Mouse (Mus musculus): ENCODE measurements at regions not wholly inside any gene's neighbourhood (a gene's known extent, or its start where the extent isn't known, plus 50 kb on each side); places are given as distances from the start of the nearest gene placed in this dataset.

DNA sequence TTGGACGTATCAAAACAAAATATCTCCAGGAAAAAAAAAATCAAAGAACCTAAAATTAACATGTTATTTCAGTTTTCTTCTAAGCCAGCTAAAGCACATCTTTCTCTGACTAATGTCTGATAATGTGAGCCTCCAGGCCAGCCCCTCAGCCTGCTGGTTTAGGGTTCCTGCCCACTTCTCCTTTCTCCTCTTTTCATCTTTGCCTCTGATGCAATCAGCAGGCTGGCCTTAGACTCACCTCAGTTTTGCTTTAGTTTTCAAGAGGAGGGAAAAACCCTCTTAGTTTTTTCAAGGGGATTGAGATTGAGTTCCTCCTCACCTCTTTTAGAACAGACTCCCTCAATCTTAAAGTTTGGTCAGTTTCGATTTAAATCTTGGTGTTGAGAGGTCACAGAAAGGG lies 93.0 kb upstream of the Pthlh start:
- H3K27ac ChIP-seq (replicated peaks) = no peak overlapping the region
- H3K4me2 ChIP-seq = no peak overlapping the region
- no peaks in the 10 kb centered on the region for H3K4me1 ChIP-seq
- no peaks in the 10 kb centered on the region for H3K36me3 ChIP-seq
- WGBS = 86% methylated on average over 2 of the region's 2 CpGs
- no peaks in the 10 kb centered on the region for H3K27me3 ChIP-seq (replicated peaks)
- H3K4me3 ChIP-seq (replicated peaks) = no peak overlapping the region
- no peak overlapping the region for H3K9ac ChIP-seq (replicated peaks)
- ATAC-seq (ENCODE audit: low FRiP score) = no peak
- no peaks in the 10 kb centered on the region for H3K9me3 ChIP-seq (replicated peaks)

DNA sequence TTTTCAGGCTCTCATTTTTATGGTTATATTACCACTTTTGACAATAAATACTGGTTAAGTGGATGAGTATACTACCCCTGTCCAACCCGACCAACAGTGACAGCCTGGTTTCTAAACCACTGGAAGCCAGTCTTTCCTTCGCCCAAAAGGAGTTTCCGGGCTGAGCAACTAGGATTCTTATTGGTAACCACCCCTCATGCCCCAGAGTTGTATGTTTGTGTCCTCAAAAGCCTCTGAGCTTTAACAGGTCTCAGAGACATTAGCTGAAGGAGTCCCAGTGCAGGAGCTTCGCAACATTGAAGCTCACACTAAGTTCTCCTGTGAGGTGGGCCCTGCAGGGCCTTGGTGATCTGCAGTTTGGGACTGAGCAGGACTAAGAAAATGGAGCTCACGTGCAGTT lies 92.6 kb upstream of the Pthlh start:
- WGBS = 88% methylated on average over 5 of the region's 5 CpGs
- no peak overlapping the region for H3K4me3 ChIP-seq (replicated peaks)
- no peak for ATAC-seq (ENCODE audit: low FRiP score)
- no peaks in the 10 kb centered on the region for H3K9me3 ChIP-seq (replicated peaks)
- no peaks in the 10 kb centered on the region for H3K36me3 ChIP-seq
- H3K9ac ChIP-seq (replicated peaks) = no peak overlapping the region
- H3K27ac ChIP-seq (replicated peaks) = no peak overlapping the region
- H3K4me1 ChIP-seq = no peaks in the 10 kb centered on the region
- no peaks in the 10 kb centered on the region for H3K27me3 ChIP-seq (replicated peaks)
- no peak overlapping the region for H3K4me2 ChIP-seq

DNA sequence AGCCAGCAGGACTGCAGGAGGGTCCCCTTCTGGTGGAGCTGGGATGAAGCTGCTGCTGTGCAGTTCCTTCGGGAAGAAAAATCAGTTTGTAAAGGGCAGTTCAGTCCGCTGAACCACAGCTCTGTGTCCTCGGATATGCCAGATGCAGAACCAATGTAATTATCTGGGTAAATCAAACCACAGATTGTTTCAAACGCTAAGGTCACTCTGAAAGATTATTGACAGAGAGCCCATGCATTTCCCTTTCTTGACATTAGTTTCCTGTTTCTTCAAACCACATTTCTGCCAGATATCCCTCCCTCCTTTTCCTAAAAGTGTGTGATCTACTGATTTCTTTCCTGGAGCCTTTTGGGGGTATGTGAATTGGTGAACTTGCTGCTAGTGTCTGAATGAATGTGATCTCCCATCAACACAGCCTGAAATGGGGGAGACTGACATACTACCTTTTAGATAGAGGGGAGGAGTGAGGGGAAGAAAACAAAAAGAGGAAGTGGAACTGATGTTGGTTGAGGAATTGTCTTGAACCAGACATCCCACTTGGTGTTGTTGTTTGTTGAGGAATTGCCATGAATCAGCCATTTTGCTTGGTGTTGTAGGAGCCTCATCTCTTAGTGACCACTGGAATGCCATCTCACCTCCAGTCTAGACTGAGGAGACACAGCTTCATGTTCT lies 85.7 kb upstream of the Pthlh start:
- Histone ChIP-seq H3K27me3 (replicated peaks) (no peaks in the 10 kb centered on the region), H3K36me3 (no peaks in the 10 kb centered on the region), H3K4me3 (replicated peaks) (no peak overlapping the region), H3K27ac (replicated peaks) (no peak overlapping the region), H3K9ac (replicated peaks) (no peak overlapping the region), H3K4me2 (no peak overlapping the region), H3K9me3 (replicated peaks) (no peaks in the 10 kb centered on the region), H3K4me1 (no peaks in the 10 kb centered on the region)
- ATAC-seq (ENCODE audit: low FRiP score) = no peak
- WGBS = 79% methylated on average over 4 of the region's 4 CpGs

GRCm38 (mm10) chr6:147348621-147349020 lies 84.6 kb upstream of the Pthlh start:
- no peaks in the 10 kb centered on the region for H3K9me3 ChIP-seq (replicated peaks)
- H3K36me3 ChIP-seq = no peaks in the 10 kb centered on the region
- no peak overlapping the region for H3K4me3 ChIP-seq (replicated peaks)
- ATAC-seq (ENCODE audit: low FRiP score) = no peak
- H3K9ac ChIP-seq (replicated peaks) = no peak overlapping the region
- no peak overlapping the region for H3K27ac ChIP-seq (replicated peaks)
- no peak overlapping the region for H3K4me2 ChIP-seq
- 68% methylated on average over 3 of the region's 3 CpGs for WGBS
- H3K27me3 ChIP-seq (replicated peaks) = no peaks in the 10 kb centered on the region
- no peaks in the 10 kb centered on the region for H3K4me1 ChIP-seq

DNA sequence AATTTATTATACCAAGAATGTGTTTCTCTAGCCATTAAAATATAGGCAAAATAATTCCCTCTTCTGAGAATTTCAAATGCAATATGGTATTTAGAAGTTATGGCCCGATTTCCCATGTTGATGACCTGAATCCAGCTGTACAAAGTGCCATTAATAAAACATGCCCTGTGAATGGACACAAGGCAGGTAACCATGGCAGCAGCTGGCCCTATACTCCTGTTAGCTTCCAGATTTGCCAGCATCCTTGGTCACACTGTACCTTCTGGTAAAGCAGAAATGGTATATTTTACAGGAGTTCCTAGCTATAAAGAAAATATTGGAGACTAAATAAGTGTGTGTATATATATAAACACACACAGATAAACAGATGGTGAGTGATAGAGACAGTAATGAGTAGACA lies 77.1 kb upstream of the Pthlh start:
- H3K9ac ChIP-seq (replicated peaks) = no peak overlapping the region
- 70% methylated on average over 1 of the region's 1 CpGs for whole genome bisulfite sequencing
- no peaks in the 10 kb centered on the region for H3K9me3 ChIP-seq (replicated peaks)
- ATAC-seq (ENCODE audit: low FRiP score) = no peak
- H3K36me3 ChIP-seq = no peaks in the 10 kb centered on the region
- no peaks in the 10 kb centered on the region for H3K27me3 ChIP-seq (replicated peaks)
- H3K4me2 ChIP-seq = no peak overlapping the region
- H3K27ac ChIP-seq (replicated peaks) = no peak overlapping the region
- H3K4me3 ChIP-seq (replicated peaks) = no peak overlapping the region
- H3K4me1 ChIP-seq = no peaks in the 10 kb centered on the region

DNA sequence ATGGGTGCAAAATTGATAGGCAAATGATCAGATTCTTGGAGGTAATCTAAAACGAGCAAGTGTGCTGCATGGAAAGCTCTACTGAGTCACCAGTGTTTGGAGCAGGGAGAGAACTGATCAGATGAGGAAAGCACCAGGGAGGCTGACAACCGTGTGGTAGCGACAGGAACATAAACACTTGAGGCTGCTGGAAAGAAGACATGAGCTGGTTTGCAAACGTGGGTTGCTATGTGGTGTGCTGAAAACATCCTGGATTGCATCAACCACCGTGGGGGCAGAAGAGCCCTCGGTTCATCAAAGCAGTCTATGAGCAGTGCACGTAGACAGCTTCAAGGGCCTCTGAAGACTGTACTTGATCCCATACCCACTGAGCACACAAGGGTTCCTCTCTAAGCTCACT lies 69.0 kb upstream of the Pthlh start:
- 90% methylated on average over 7 of the region's 7 CpGs for WGBS
- Histone ChIP-seq H3K27me3 (replicated peaks) (no peaks in the 10 kb centered on the region), H3K36me3 (no peaks in the 10 kb centered on the region), H3K9ac (replicated peaks) (no peak overlapping the region), H3K4me1 (no peaks in the 10 kb centered on the region), H3K9me3 (replicated peaks) (no peaks in the 10 kb centered on the region), H3K4me2 (no peak overlapping the region), H3K4me3 (replicated peaks) (no peak overlapping the region), H3K27ac (replicated peaks) (no peak overlapping the region)
- ATAC-seq (ENCODE audit: low FRiP score) = no peak

DNA sequence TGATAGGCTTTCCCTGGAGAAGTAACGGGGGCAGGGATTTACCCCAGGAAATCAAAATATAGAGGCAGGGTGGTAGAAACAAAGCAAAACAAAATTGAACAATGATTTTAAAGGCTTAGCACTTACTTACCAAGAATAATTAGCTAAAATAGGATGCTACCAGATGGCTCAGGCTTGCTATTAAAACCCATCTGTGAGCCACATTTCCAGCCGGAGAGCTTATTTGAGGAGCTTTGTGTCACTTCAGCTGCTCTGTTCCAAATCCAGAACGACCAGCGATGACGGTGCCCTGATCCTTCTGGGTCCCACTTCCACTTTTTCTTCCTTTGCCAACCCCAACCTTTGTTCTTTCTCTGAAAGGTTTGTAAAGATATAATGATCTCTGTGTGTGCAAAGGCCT lies 65.2 kb upstream of the Pthlh start:
- H3K9me3 ChIP-seq (replicated peaks) = no peaks in the 10 kb centered on the region
- H3K4me2 ChIP-seq = no peak overlapping the region
- no peak overlapping the region for H3K4me3 ChIP-seq (replicated peaks)
- H3K4me1 ChIP-seq = no peaks in the 10 kb centered on the region
- H3K27me3 ChIP-seq (replicated peaks) = no peaks in the 10 kb centered on the region
- WGBS = 74% methylated on average over 5 of the region's 5 CpGs
- ATAC-seq (ENCODE audit: low FRiP score) = no peak
- H3K9ac ChIP-seq (replicated peaks) = no peak overlapping the region
- H3K27ac ChIP-seq (replicated peaks) = no peak overlapping the region
- no peaks in the 10 kb centered on the region for H3K36me3 ChIP-seq

GRCm38 (mm10) chr6:147324336-147324735 lies 60.4 kb upstream of the Pthlh start:
- no peak overlapping the region for H3K9ac ChIP-seq (replicated peaks)
- no peak for ATAC-seq (ENCODE audit: low FRiP score)
- no peaks in the 10 kb centered on the region for H3K4me1 ChIP-seq
- H3K27me3 ChIP-seq (replicated peaks) = no peaks in the 10 kb centered on the region
- H3K27ac ChIP-seq (replicated peaks) = no peak overlapping the region
- H3K9me3 ChIP-seq (replicated peaks) = no peaks in the 10 kb centered on the region
- H3K4me3 ChIP-seq (replicated peaks) = no peak overlapping the region
- 97% methylated on average over 2 of the region's 2 CpGs for WGBS
- H3K36me3 ChIP-seq = no peaks in the 10 kb centered on the region
- no peak overlapping the region for H3K4me2 ChIP-seq

- no peak for ATAC-seq (ENCODE audit: low FRiP score)
- no peaks in the 10 kb centered on the region for H3K27me3 ChIP-seq (replicated peaks)
- no peaks in the 10 kb centered on the region for H3K9me3 ChIP-seq (replicated peaks)
- no peaks in the 10 kb centered on the region for H3K4me1 ChIP-seq
- WGBS = 94% methylated on average over 2 of the region's 2 CpGs
- no peak overlapping the region for H3K4me3 ChIP-seq (replicated peaks)
- H3K27ac ChIP-seq (replicated peaks) = no peak overlapping the region
- H3K4me2 ChIP-seq = no peak overlapping the region
- no peaks in the 10 kb centered on the region for H3K36me3 ChIP-seq
- H3K9ac ChIP-seq (replicated peaks) = no peak overlapping the region
Measured at GRCm38 (mm10) chr6:147318106-147318505, 54.1 kb upstream of the Pthlh start.

GRCm38 (mm10) chr6:147316702-147317468 lies 52.9 kb upstream of the Pthlh start:
- Histone ChIP-seq H3K4me2 (no peak overlapping the region), H3K4me1 (no peaks in the 10 kb centered on the region), H3K27me3 (replicated peaks) (no peaks in the 10 kb centered on the region), H3K9ac (replicated peaks) (no peak overlapping the region), H3K36me3 (no peaks in the 10 kb centered on the region), H3K27ac (replicated peaks) (no peak overlapping the region), H3K4me3 (replicated peaks) (no peak overlapping the region), H3K9me3 (replicated peaks) (no peaks in the 10 kb centered on the region)
- WGBS = 85% methylated on average over 11 of the region's 11 CpGs
- ATAC-seq (ENCODE audit: low FRiP score) = no peak

GRCm38 (mm10) chr6:147316140-147316539 lies 52.2 kb upstream of the Pthlh start:
- Histone ChIP-seq H3K4me1 (no peaks in the 10 kb centered on the region), H3K27ac (replicated peaks) (no peak overlapping the region), H3K36me3 (no peaks in the 10 kb centered on the region), H3K27me3 (replicated peaks) (no peaks in the 10 kb centered on the region), H3K9ac (replicated peaks) (no peak overlapping the region), H3K4me2 (no peak overlapping the region), H3K4me3 (replicated peaks) (no peak overlapping the region), H3K9me3 (replicated peaks) (no peaks in the 10 kb centered on the region)
- 87% methylated on average over 3 of the region's 3 CpGs for WGBS
- no peak for ATAC-seq (ENCODE audit: low FRiP score)

DNA sequence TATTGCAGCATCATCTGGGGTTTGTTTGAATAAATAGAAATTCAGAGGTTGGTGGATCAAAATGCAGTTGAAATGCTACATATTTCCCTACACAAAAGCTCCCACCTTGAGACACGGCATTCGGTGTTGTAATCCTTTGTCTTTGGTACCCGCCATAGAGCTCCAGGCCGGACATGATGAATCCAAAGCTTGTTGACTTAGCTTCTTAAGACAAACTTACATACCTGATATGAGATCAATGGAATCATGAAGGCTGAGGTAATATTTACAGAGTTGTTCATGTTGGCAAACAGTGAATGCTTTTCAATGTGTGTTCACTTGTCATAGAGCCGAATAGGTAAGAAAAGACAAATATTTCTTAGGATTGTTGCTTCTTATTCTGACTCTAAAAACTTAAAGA lies 51.2 kb upstream of the Pthlh start:
- no peak for ATAC-seq (ENCODE audit: low FRiP score)
- no peaks in the 10 kb centered on the region for H3K27me3 ChIP-seq (replicated peaks)

More for the DNA sequence above, 51.2 kb upstream of the Pthlh start:
- Histone ChIP-seq H3K27ac (replicated peaks) (no peak overlapping the region), H3K4me3 (replicated peaks) (no peak overlapping the region), H3K36me3 (no peaks in the 10 kb centered on the region), H3K4me2 (no peak overlapping the region), H3K4me1 (no peaks in the 10 kb centered on the region), H3K9ac (replicated peaks) (no peak overlapping the region), H3K9me3 (replicated peaks) (no peaks in the 10 kb centered on the region)
- 95% methylated on average over 5 of the region's 5 CpGs for WGBS
